Mouse (Mus musculus): Measurements from ENCODE around the gene Kank1.

Gene Kank1

GRCm38 (mm10) chr19:25366620-25367019, 129.8 kb downstream of the Kank1 start:
- DNase-seq (ENCODE audit: low read depth) = no peak

DNA sequence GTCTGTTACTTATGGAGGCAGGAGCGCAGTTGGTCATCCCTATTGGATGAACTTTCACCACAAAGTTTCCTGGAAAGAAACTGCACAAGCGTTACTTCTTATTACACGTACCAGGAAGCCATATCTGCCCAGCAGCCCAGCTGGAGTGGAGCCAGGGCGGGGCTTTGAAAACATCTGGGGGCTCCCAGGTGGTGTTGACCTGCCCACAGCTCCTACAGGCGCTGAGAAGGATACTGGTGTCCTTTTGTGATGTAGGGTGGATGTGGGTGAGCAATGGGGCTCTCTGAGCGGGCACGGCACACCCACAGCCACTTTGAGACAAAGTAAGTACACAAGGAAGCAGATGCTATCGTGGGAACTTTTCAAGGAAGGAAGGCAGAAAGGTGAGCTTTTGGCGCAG, 133.7 kb downstream of the Kank1 start:
- DNase-seq (ENCODE audit: low read depth) = no peak

DNA sequence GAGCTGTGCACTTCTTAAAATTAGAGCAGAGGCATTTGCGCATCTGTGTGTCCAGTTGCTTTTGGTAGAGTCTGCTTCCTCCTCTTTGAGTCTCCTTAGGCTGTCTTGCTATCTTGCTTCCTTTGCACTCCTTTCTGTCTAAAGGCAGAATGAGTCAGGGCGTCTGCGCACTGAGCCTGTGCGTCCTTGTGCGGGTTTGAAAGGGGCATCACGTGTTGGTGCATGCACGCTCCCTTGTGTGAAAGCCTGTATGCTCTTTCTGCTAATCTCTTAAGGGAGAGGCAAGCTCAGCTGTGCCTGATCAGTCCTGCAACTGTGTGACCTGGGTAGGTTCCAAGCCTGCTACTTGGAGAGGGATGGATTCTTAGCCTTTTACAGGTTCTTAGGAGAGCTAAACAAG, 136.0 kb downstream of the Kank1 start:
- DNase-seq (ENCODE audit: low read depth) = no peak

GRCm38 (mm10) chr19:25373594-25373993, 136.8 kb downstream of the Kank1 start:
- no peak for DNase-seq (ENCODE audit: low read depth)

DNA sequence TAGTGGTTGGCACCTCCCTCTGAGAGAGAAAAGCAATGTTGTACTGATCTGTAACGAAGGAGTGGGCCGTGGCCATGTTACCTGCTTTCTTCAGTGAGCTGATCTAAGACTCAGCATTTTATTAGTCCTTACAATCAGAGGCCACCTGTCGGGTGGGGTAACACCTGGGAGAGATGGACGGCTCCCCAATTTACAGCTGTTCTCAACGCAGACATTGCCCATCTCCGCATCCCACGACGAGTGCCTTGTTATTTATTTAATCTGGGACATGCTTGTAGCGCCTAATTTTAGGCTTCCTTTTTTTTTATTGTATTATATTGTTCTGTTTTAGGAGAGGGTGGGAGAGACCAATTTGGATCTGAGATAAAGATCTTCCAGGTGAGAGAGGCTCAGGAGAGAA, 137.4 kb downstream of the Kank1 start:
- DNase-seq (ENCODE audit: low read depth) = no peak

DNA sequence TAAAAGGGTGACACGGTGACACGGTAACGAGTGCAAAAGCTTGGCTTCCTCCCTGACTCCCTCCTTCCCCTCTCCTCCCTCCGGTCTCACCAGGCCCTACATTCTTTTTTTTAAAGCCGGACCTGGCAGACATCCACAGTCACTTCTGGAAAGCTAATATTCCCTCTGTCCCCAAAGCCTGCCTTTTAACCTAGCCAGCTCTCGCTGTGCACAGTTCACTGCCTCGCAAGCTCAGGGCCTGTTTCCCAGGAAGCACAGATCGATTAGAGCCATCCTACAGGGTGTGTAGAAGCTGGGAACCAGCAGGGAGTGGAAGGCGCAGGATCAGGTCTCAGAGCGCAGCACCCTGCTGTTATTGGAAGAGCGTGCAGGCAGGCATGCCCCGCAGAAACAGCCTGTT, 138.2 kb downstream of the Kank1 start:
- DNase-seq (ENCODE audit: low read depth) = no peak

DNA sequence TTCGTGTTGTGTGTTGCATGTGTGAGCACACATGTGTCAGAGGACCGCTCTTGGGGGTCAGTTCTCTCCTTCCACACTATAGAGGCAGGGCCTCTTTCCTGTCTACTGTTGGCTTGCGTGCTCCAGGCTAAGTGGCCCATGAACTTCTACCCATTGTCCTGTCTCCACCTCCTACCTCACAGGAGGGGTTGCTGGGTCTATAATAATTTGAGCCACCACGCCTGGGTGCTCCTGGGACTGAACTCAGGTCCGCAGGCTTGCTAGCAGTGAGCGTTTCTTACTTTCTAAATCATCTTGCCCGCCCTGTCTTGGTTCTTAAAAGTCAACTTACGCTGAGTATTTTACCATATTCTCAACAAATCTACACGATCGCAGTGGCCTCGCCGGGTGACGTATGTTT, 140.1 kb downstream of the Kank1 start:
- DNase-seq (ENCODE audit: low read depth) = no peak

- DNase-seq (ENCODE audit: low read depth) = no peak
These were observed 143.9 kb downstream of the Kank1 start for GRCm38 (mm10) chr19:25380675-25381074.

- no peak for DNase-seq (ENCODE audit: low read depth)
These were observed 145.2 kb downstream of the Kank1 start for GRCm38 (mm10) chr19:25381972-25382371.

DNA sequence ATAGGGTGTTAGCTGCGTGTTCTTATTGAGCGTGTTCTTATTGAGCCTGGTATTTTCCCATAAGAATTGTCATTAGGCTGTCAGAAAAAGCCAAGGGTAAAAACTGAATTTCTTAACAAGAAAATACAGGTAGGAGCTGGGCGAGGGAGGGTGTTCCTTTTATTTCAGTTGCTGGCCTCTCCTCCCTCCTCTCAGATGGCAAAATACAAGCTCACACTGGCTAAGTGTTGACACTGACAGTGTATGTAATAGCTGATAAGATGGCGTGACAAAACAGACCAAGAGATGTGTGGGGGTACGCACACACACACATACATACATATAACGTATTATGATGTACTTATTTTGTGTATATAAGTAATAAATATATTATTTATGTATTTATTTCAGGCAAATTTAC, 145.7 kb downstream of the Kank1 start:
- no peak for DNase-seq (ENCODE audit: low read depth)

DNA sequence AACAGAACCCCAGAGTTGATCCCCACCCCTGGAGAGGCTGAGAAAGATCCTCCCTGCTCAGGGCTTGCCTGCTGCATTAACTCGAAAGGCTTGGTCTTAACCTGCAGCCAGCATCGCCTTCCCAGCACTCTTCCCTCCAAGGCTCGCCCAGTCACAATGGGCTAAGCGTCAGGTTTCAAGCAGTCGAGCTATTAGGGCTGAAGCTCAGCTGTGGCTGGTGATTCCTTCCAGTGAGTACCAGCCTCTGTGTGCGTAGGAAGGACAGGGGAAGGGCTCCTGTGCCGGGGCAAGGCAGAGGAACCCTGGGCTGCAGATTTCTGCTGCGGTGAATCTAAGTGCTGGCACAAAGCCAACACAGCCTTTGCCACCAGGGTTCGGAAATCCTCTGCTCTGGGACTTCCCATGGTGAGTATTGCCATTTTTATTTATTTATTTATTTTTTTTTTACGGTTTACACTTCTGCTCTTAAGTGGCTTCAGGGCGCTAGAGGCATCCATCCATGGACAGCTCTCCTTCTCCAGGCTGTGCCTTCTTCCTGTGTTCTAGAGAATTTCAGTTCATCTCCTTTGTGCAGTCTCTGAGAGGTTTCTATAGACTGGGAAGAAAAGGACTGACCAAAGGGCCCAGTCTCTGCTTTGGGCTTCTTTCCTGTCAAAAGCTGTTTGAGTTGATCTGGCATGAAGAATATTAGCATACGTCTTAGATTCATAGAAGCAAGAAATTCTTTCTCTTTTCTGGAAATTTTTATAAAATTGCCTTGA, 146.8 kb downstream of the Kank1 start:
- no peak for DNase-seq (ENCODE audit: low read depth)

DNA sequence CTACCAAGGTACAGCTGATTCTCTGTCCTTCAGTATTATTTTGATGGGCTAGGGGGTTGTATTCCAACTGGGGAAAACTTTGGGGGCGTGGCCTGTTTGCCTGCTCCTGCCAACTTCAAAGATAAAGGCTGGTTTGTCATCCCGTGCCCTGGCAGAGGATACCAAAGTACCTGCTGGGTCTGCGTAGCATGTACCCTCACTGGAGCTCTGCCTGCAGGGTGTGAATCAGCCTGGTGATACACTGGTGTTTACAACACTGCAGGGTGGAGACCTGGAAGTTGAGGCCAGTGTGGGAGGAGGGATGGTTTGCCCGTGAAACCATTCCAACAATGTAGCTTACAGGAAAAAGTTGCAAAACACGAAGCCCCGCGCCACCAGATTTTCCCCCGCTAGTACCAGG, 149.2 kb downstream of the Kank1 start:
- no peak for DNase-seq (ENCODE audit: low read depth)

- no peak for DNase-seq (ENCODE audit: low read depth)
These were observed 150.1 kb downstream of the Kank1 start for GRCm38 (mm10) chr19:25386679-25387470.

GRCm38 (mm10) chr19:25387902-25388301, 151.1 kb downstream of the Kank1 start:
- DNase-seq (ENCODE audit: low read depth) = no peak

GRCm38 (mm10) chr19:25392135-25392534, 155.4 kb downstream of the Kank1 start:
- no peak for DNase-seq (ENCODE audit: low read depth)

DNA sequence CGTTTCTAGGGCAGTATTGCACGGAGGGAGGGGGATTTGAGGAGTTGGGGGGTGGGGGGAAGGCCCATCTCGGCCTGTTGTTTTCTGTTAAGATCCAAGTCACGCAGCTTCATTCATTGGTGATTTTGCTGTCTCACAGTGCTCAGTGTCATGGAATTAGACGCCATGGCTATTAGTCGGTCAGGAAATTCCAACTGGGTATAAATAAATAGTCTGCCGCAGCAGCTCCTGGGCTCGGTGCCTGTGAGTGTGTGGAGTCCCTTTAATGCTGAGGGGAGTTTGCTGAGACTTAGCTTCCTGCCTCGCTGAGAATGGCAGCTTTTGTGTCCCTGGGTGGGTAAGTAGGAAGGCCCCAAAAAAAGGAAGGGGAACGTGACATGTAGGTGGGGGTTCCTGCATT, 158.3 kb downstream of the Kank1 start:
- no peak for DNase-seq (ENCODE audit: low read depth)

DNA sequence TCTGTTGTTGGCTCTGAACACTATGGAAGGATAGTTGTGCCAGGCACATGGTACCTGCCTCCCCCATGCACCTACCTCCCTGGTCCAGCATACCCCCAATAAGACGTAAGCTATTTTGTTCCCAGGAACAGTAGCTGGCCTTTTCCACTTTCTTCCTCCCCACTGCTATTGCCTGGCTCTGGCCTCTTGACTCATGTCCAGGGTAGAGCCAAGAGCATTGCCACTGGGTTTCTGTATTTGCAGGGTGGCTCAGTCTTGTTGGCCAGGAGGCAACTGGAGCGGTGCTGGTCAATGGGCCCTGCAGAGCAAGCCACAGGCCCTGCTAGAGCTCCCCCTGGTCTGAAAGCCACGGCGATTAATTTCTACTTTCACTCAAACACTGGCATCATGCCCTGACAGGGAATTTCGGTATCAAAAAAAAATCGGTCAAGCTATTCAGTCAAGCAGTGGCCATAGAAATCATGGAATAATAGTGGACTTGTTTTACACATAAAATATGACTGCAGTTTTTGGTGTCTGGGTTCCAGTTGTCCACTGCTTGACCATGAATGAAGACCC, 160.0 kb downstream of the Kank1 start:
- no peak for DNase-seq (ENCODE audit: low read depth)

GRCm38 (mm10) chr19:25399511-25400211, 162.9 kb downstream of the Kank1 start:
- no peak for DNase-seq (ENCODE audit: low read depth)

DNA sequence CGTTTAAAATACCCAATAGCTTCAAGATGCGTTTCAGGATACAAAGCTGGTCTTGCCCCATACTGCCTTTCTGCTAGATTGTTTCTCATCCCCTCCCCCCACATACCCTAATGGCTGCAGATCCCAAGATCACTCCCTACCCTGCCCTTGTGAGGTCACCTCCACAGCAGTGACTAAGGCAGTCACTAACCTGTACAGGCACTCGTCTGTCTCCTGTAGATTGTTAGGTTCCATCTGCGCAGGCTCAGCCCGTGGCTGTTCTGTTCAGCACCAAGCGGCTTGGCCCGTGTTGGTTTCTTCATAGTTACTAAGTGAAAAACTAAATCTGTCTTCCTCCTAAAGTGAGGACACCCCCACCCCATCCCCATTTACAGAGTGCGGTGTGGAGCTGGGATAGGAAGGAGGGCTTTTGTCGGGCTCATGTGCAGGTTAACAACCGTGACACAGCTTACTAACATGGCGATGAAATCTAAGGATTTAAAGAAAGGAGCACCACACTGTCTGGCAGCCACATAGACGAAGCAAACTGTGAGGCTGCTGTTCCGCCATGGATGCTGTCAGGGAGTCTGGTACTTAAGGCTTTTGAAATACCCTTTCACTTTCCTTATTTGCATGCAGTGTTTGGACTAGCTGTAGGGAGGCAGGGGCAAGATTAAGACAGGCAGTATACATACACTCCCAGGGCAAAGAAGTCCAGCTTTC, 163.6 kb downstream of the Kank1 start:
- DNase-seq (ENCODE audit: low read depth) = no peak

GRCm38 (mm10) chr19:25401521-25401920, 164.7 kb downstream of the Kank1 start:
- DNase-seq (ENCODE audit: low read depth) = no peak

GRCm38 (mm10) chr19:25404163-25404562, 167.4 kb downstream of the Kank1 start:
- DNase-seq (ENCODE audit: low read depth) = no peak

GRCm38 (mm10) chr19:25405987-25406386, 169.2 kb downstream of the Kank1 start:
- DNase-seq (ENCODE audit: low read depth) = no peak

All from c-Kit-positive CD71-positive TER-119-negative erythroid progenitor cells, embryonic 14.5 days (primary cell).